Mouse (Mus musculus): Measurements from ENCODE around the gene Shisa2.
"Not testable (repeated sequence)": the region's sequence is repeated elsewhere in the genome, so short reads cannot be mapped to it uniquely, and the experiment has no call there.

Gene Shisa2

GRCm38 (mm10) chr14:59625158-59625805, at the start of gene Shisa2:
Gene Shisa2 (plus strand): TSS chr14:59625308.
- peak; percentile 29 for DNase-seq

- no peak for DNase-seq
Observed at GRCm38 (mm10) chr14:59576385-59576784, 48.7 kb upstream of the Shisa2 start.

- DNase-seq, result no peak
Observed at GRCm38 (mm10) chr14:59590614-59591013, 34.5 kb upstream of the Shisa2 start.

- no peak for DNase-seq
Observed at GRCm38 (mm10) chr14:59591901-59592300, 33.2 kb upstream of the Shisa2 start.

- DNase-seq, result no peak
Observed at GRCm38 (mm10) chr14:59592593-59592992, 32.5 kb upstream of the Shisa2 start.

- DNase-seq, result no peak
Observed at GRCm38 (mm10) chr14:59594988-59595387, 30.1 kb upstream of the Shisa2 start.

GRCm38 (mm10) chr14:59597398-59598259, 27.5 kb upstream of the Shisa2 start, which contains the start of gene Cdadc1:
Gene Cdadc1 (minus strand): TSS chr14:59597959.
- DNase-seq, result peak; percentile 93

- DNase-seq, result no peak
Observed at GRCm38 (mm10) chr14:59598260-59598627, 26.9 kb upstream of the Shisa2 start.

- DNase-seq, result no peak
Observed at GRCm38 (mm10) chr14:59604002-59604645, 21.0 kb upstream of the Shisa2 start.

- DNase-seq, result no peak
Observed at GRCm38 (mm10) chr14:59605671-59606353, 19.3 kb upstream of the Shisa2 start.

GRCm38 (mm10) chr14:59607021-59607420, 18.1 kb upstream of the Shisa2 start:
- DNase-seq, result no peak

GRCm38 (mm10) chr14:59612920-59613625, 12.0 kb upstream of the Shisa2 start:
- no peak for DNase-seq

GRCm38 (mm10) chr14:59614149-59614548, 11.0 kb upstream of the Shisa2 start:
- not testable (repeated sequence) for DNase-seq

GRCm38 (mm10) chr14:59616802-59617201, 8.3 kb upstream of the Shisa2 start:
- DNase-seq, result no peak

- DNase-seq, result no peak
Observed at GRCm38 (mm10) chr14:59624326-59624885, 702 bp upstream of the Shisa2 start.

- no peak for DNase-seq
Observed at GRCm38 (mm10) chr14:59625806-59626364, 777 bp downstream of the Shisa2 start.

- DNase-seq, result no peak
Observed at GRCm38 (mm10) chr14:59626711-59627110, 1.6 kb downstream of the Shisa2 start.

GRCm38 (mm10) chr14:59627142-59627680, 2.1 kb downstream of the Shisa2 start:
- DNase-seq, result no peak

- DNase-seq, result peak; percentile 50
Observed at GRCm38 (mm10) chr14:59627823-59628222, 2.7 kb downstream of the Shisa2 start.

GRCm38 (mm10) chr14:59629308-59629707, 4.2 kb downstream of the Shisa2 start:
- DNase-seq, result no peak

- no peak for DNase-seq
Observed at GRCm38 (mm10) chr14:59630096-59630495, 5.0 kb downstream of the Shisa2 start.
